Mouse (Mus musculus) neural tube, embryonic 14.5 days (tissue): ENCODE measurements around the gene Phldb2. TPM values are rescaled to one million over a fixed set of nuclear protein-coding genes. Genes with fewer than 3 reads are reported as not detected.

Experiments
- ATAC-seq: fragments of 200-750 bp; cut with Nextera tagmentation; 2 replicates; pipeline ENCODE4 v1.8.0; 2017; ENCODE audit warnings: low read depth, mild to moderate bottlenecking, moderate TSS enrichment, moderate library complexity
- H3K27ac ChIP-seq: fragments of 300-500 bp; sonication (generic); 2 replicates; pipeline ENCODE4 v1.5.1; 2014; ENCODE audit warnings: low read depth, mild to moderate bottlenecking, control low read depth, low read length, moderate library complexity, mixed read lengths
- H3K27me3 ChIP-seq: fragments of 300-500 bp; sonication (generic); 2 replicates; pipeline ENCODE4 v1.6.1; 2014; ENCODE audit warnings: low read length; ENCODE audit not compliant: control insufficient read depth, insufficient read depth
- H3K36me3 ChIP-seq: fragments of 300-500 bp; sonication (generic); 2 replicates; pipeline ENCODE4 v1.6.1; 2014; ENCODE audit warnings: low read length, mixed read lengths; ENCODE audit not compliant: control insufficient read depth, insufficient read depth
- H3K4me1 ChIP-seq: fragments of 300-500 bp; sonication (generic); 2 replicates; pipeline ENCODE4 v1.6.1; 2014; ENCODE audit warnings: low read length; ENCODE audit not compliant: control insufficient read depth, insufficient read depth
- H3K4me2 ChIP-seq: fragments of 300-500 bp; sonication (generic); 2 replicates; pipeline ENCODE4 v1.6.1; 2014; ENCODE audit warnings: mild to moderate bottlenecking, low read depth, low read length, control low read depth
- H3K4me3 ChIP-seq: fragments of 300-500 bp; sonication (generic); 2 replicates; pipeline ENCODE4 v1.5.1; 2014; ENCODE audit warnings: low read depth, low read length, control low read depth, mixed read lengths
- H3K9ac ChIP-seq: fragments of 300-500 bp; sonication (generic); replicated peaks from 2 replicates; pipeline ENCODE4 v1.6.1; 2014; ENCODE audit warnings: low read depth, mild to moderate bottlenecking, control low read depth, low read length, mixed read lengths
- H3K9me3 ChIP-seq: fragments of 300-500 bp; sonication (generic); 2 replicates; pipeline ENCODE4 v1.6.1; 2016; ENCODE audit warnings: low read length; ENCODE audit not compliant: control insufficient read depth
- WGBS: fragments of 180-500 bp; shearing (Covaris S2); extraction: QIAGEN DNeasy Blood & Tissue Kit; methylation state at CpG from one replicate; pipeline ENCODE4 v1.1.7; 2014; 5-methylcytosine and 5-hydroxymethylcytosine counted together
- polyA plus RNA-seq: library from polyadenylated mRNA; unstranded; fragments of >200 nt; fragmentation: Nextera tagmentation; extraction: Ambion mirVana; gene quantifications from 2 replicates; pipeline ENCODE4 v1.2.1, GENCODE M21; 2014

The Phldb2 gene
- polyA plus RNA-seq, 1 experiment from 2014 or later, result 4.2 TPM

DNA sequence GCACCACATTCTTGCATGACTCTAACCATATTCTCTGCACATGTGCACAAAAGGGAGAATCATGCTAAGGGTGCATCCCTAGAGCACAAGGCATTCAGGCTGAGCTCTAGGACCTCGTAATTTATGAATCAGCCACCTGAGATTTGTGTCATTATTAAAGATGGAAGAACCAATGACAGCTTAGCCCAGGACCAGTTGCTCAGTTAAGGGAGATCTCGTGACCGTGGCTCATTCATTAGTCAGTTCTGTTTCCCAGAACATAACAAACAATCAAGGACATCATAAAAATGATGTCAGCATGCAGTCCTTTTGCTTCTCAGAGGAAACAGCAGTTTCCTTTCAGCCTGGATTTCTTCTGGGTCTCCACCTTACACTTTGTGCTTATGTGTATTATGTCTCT, 7.6 kb upstream of the Phldb2 start:
- Histone ChIP-seq H3K4me2 (no peak overlapping the region), H3K36me3 (no peaks in the 10 kb centered on the region), H3K4me3 (no peak overlapping the region), H3K27ac (no peak overlapping the region), H3K9ac (no peak overlapping the region), H3K27me3 (no peaks in the 10 kb centered on the region), H3K9me3 (no peaks in the 10 kb centered on the region), H3K4me1 (no peaks in the 10 kb centered on the region)
- no peak for ATAC-seq
- 80% methylated on average over 3 of the region's 3 CpGs for WGBS

- H3K4me1 ChIP-seq, result no peaks in the 10 kb centered on the region
- H3K9me3 ChIP-seq, result no peaks in the 10 kb centered on the region
- no peak overlapping the region for H3K27ac ChIP-seq
- H3K27me3 ChIP-seq, result no peaks in the 10 kb centered on the region
- no peak overlapping the region for H3K4me3 ChIP-seq
- 76% methylated on average over 4 of the region's 4 CpGs for WGBS
- H3K36me3 ChIP-seq, result no peaks in the 10 kb centered on the region
- H3K9ac ChIP-seq, result no peak overlapping the region
- no peak for ATAC-seq
- H3K4me2 ChIP-seq, result no peak overlapping the region
Measured at GRCm38 (mm10) chr16:45956390-45956950, 3.1 kb upstream of the Phldb2 start.

GRCm38 (mm10) chr16:45952501-45952900, 897 bp downstream of the Phldb2 start:
- H3K9me3 ChIP-seq, result no peaks in the 10 kb centered on the region
- 62% methylated on average over 5 of the region's 5 CpGs for WGBS
- H3K36me3 ChIP-seq, result no peaks in the 10 kb centered on the region
- no peaks in the 10 kb centered on the region for H3K27me3 ChIP-seq
- no peak for ATAC-seq
- H3K27ac ChIP-seq, result no peak overlapping the region
- H3K4me3 ChIP-seq, result no peak overlapping the region
- no peaks in the 10 kb centered on the region for H3K4me1 ChIP-seq
- no peak overlapping the region for H3K9ac ChIP-seq
- no peak overlapping the region for H3K4me2 ChIP-seq

DNA sequence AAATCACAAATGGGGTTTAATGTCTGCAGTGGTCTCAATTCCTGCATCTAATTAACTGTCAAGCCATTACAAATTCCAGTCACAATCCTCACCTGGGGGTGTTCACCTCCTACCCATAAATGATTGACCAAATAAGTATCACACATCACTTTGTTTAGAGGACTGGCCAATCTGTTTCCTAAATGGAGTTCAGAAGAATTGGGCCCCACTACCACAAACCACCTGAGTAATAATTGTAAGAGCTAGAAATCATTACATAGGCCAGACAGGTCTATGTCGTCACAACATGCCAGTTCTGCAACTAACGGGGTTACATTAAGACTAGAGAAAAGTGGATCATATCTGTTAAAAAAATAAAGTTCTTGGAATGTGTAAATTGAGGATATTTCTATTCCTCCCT, 1.4 kb downstream of the Phldb2 start:
- Histone ChIP-seq H3K27ac (no peak overlapping the region), H3K4me1 (no peaks in the 10 kb centered on the region), H3K4me3 (no peak overlapping the region), H3K9me3 (no peaks in the 10 kb centered on the region), H3K27me3 (no peaks in the 10 kb centered on the region), H3K4me2 (no peak overlapping the region), H3K36me3 (no peaks in the 10 kb centered on the region), H3K9ac (no peak overlapping the region)
- 90% methylated on average over 2 of the region's 2 CpGs for WGBS
- ATAC-seq, result no peak

DNA sequence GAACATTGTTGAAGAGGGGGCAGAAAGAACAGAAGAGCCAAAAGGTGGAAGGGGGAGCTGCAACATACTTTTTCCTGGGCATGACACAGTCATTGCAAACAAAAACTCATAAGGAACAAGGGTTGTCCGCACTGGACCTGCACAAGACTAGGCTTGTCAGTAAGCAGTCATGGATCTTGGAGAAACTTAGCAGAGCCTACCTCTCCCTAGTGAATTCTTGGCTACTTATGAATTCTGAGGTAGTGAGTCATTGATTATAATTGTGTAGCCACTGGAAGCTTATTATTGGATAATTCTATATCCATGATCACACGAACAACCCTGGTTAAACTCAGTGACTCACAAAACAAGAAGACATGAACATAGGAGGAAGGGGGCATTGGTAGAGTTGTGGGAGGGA, 7.1 kb downstream of the Phldb2 start:
- no peak overlapping the region for H3K4me2 ChIP-seq
- no peaks in the 10 kb centered on the region for H3K4me1 ChIP-seq
- no peak overlapping the region for H3K27ac ChIP-seq
- H3K27me3 ChIP-seq, result no peaks in the 10 kb centered on the region
- H3K36me3 ChIP-seq, result no peaks in the 10 kb centered on the region
- H3K9me3 ChIP-seq, result no peaks in the 10 kb centered on the region
- no peak overlapping the region for H3K4me3 ChIP-seq
- 95% methylated on average over 2 of the region's 2 CpGs for WGBS
- no peak overlapping the region for H3K9ac ChIP-seq
- ATAC-seq, result no peak

GRCm38 (mm10) chr16:45945649-45946048, 7.7 kb downstream of the Phldb2 start:
- ATAC-seq, result no peak
- no peak overlapping the region for H3K4me3 ChIP-seq
- H3K4me2 ChIP-seq, result no peak overlapping the region
- no peak overlapping the region for H3K27ac ChIP-seq
- no peak overlapping the region for H3K9ac ChIP-seq
- no peaks in the 10 kb centered on the region for H3K9me3 ChIP-seq
- no peaks in the 10 kb centered on the region for H3K4me1 ChIP-seq
- WGBS, result 81% methylated on average over 5 of the region's 5 CpGs
- H3K27me3 ChIP-seq, result no peaks in the 10 kb centered on the region
- H3K36me3 ChIP-seq, result no peaks in the 10 kb centered on the region

DNA sequence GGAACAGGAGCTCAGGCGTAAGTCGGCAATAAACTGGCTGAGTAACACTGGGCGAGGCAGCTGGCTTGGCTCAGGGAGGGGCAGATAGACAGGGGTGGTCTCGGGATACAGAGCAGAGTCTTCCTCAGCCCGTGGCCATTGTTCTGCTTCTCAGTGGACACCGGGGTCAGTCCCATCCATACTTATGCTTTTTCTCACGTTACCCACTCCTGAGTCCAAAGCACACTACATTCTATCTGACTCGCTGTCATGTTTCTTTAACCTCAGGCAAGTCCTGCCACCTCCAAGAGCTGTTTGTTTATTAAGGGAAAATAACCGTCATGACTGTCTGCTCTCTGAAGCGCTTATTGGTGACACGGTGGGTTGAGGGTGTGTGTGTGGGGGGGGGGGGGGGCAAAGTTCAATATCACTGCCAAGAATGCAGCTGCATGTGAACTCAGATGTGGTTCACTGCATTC, 8.2 kb downstream of the Phldb2 start:
- Histone ChIP-seq H3K36me3 (no peaks in the 10 kb centered on the region), H3K4me1 (no peaks in the 10 kb centered on the region), H3K4me2 (no peak overlapping the region; the same call in 1 of the 2 replicates), H3K9ac (no peak overlapping the region), H3K27ac (no peak overlapping the region), H3K27me3 (no peaks in the 10 kb centered on the region), H3K4me3 (no peak overlapping the region), H3K9me3 (no peaks in the 10 kb centered on the region)
- ATAC-seq, result peak; percentile 28; the same call in 1 of the 2 replicates
- WGBS, result 22% methylated on average over 11 of the region's 11 CpGs

- Histone ChIP-seq H3K4me2 (no peak overlapping the region), H3K27ac (no peak overlapping the region), H3K36me3 (no peaks in the 10 kb centered on the region), H3K27me3 (no peaks in the 10 kb centered on the region), H3K9ac (no peak overlapping the region), H3K4me1 (no peaks in the 10 kb centered on the region), H3K9me3 (no peaks in the 10 kb centered on the region), H3K4me3 (no peak overlapping the region)
- 88% methylated on average over 8 of the region's 8 CpGs for WGBS
- no peak for ATAC-seq
Measured at GRCm38 (mm10) chr16:45942169-45942891, 11.1 kb downstream of the Phldb2 start.

GRCm38 (mm10) chr16:45940701-45941100, 12.7 kb downstream of the Phldb2 start:
- Histone ChIP-seq H3K4me1 (no peaks in the 10 kb centered on the region), H3K9ac (no peak overlapping the region), H3K27me3 (no peaks in the 10 kb centered on the region), H3K4me2 (no peak overlapping the region), H3K27ac (no peak overlapping the region), H3K36me3 (no peaks in the 10 kb centered on the region), H3K4me3 (no peak overlapping the region), H3K9me3 (no peaks in the 10 kb centered on the region)
- WGBS, result 84% methylated on average over 2 of the region's 2 CpGs
- ATAC-seq, result no peak
